Mouse (Mus musculus) C2C12 (cell line): ENCODE results near the gene Marveld1. TPM values are rescaled to one million over a fixed set of nuclear protein-coding genes. Genes with fewer than 3 reads are reported as not detected.

Source experiments
- H3K27me3 ChIP-seq: one replicate; pipeline ENCODE4 v1.6.1; 2011; ENCODE audit not compliant: control insufficient read depth, insufficient read depth, insufficient read length
- H3K36me3 ChIP-seq: one replicate; pipeline ENCODE4 v1.6.1; 2011; ENCODE audit not compliant: control insufficient read depth, insufficient read depth
- H3K4me3 ChIP-seq: one replicate; pipeline ENCODE4 v1.5.1; 2011; ENCODE audit warnings: mild to moderate bottlenecking, control low read depth; ENCODE audit not compliant: poor library complexity, insufficient read depth, severe bottlenecking
- H3K79me2 ChIP-seq: one replicate; pipeline ENCODE4 v1.6.1; 2011; ENCODE audit not compliant: control insufficient read depth, insufficient read depth
- H3K79me3 ChIP-seq: one replicate; pipeline ENCODE4 v1.6.1; 2011; ENCODE audit warnings: low read depth, control low read depth
- H3ac ChIP-seq: one replicate; pipeline ENCODE3; 2011; ENCODE audit warnings: low read depth; ENCODE audit not compliant: control insufficient read depth, insufficient read length
- CEBPB ChIP-seq: IDR thresholded peaks from one replicate; pipeline ENCODE4 v1.6.1; 2011; ENCODE audit warnings: low read depth, mild to moderate bottlenecking, control low read depth, moderate library complexity
- CTCF ChIP-seq: IDR thresholded peaks from one replicate; pipeline ENCODE4 v1.5.1; 2011; ENCODE audit not compliant: control insufficient read depth, insufficient read depth, insufficient read length
- FOSL1 ChIP-seq: IDR thresholded peaks from one replicate; pipeline ENCODE4 v1.8.0; 2011; ENCODE audit warnings: mild to moderate bottlenecking, low read length; ENCODE audit not compliant: poor library complexity, insufficient read depth, severe bottlenecking
- MAX ChIP-seq: IDR thresholded peaks from one replicate; pipeline ENCODE4 v1.6.1; 2011; ENCODE audit warnings: mild to moderate bottlenecking, control low read depth
- MYOD1 ChIP-seq: IDR thresholded peaks from one replicate; pipeline ENCODE4 v1.6.1; 2011; ENCODE audit warnings: low read depth; ENCODE audit not compliant: control insufficient read depth, insufficient read length
- MYOG ChIP-seq: IDR thresholded peaks from one replicate; pipeline ENCODE4 v1.6.1; 2011; ENCODE audit not compliant: control insufficient read depth, insufficient read length; ENCODE audit errors: extremely low read depth
- USF1 ChIP-seq: IDR thresholded peaks from one replicate; pipeline ENCODE4 v1.6.1; 2011; ENCODE audit warnings: low read depth, mild to moderate bottlenecking, control low read depth, moderate library complexity
- long read RNA-seq, 2 experiments: library from polyadenylated mRNA; unstranded; transcript quantifications; one replicate each; pipeline ENCODE4 v2.0.0; 2019 to 2020
- polyA plus RNA-seq: library from polyadenylated mRNA; unstranded; fragments of >200 nt; fragmentation: generic; extraction: Trizol; gene quantifications from one replicate; pipeline ENCODE4 v1.2.1, GENCODE M21; 2012; ENCODE audit warnings: missing spikeins

The Marveld1 gene
- polyA plus RNA-seq, result 33.0 TPM
- long read RNA-seq, experiment 1, transcript Marveld1-201 (2 exons, 3,066 nt), result minor isoform, 6 of 13 reads
- long read RNA-seq, experiment 1, transcript Marveld1-202 (1 exons, 3,755 nt), result major isoform, 7 of 13 reads
- long read RNA-seq, experiment 1, partial matches to known transcripts, result 0 of 13 reads
- long read RNA-seq, experiment 1, other reads (novel, unspliced or antisense), result 0 of 13 reads
- long read RNA-seq, experiment 2, transcript Marveld1-201 (2 exons, 3,066 nt), result major isoform, 30 of 30 reads
- long read RNA-seq, experiment 2, partial matches to known transcripts, result 0 of 30 reads
- long read RNA-seq, experiment 2, other reads (novel, unspliced or antisense), result 0 of 30 reads

- Histone ChIP-seq H3K79me3 (peaks cover 22% of the 10 kb centered on the region), H3K79me2 (peaks cover 37% of the 10 kb centered on the region), H3ac (peak within 1 kb of the TSS; percentile 87), H3K4me3 (peak within 1 kb of the TSS; percentile 65), H3K27me3 (no peaks in the 10 kb centered on the region), H3K36me3 (peaks cover 24% of the 10 kb centered on the region)
- TF ChIP-seq USF1 (no peak), CEBPB (no peak), MAX (no peak), MYOD1 (no peak), FOSL1 (no peak), MYOG (no peak), CTCF (no peak)
Measured at GRCm38 (mm10) chr19:42147170-42147768, at the start of gene Marveld1. Gene Marveld1, plus strand, starts transcription at chr19:42147400.

- no peak overlapping the region for H3K4me3 ChIP-seq
- TF ChIP-seq CTCF (no peak), USF1 (no peak)
- peaks cover 7% of the 10 kb centered on the region for H3K79me3 ChIP-seq
- peaks cover 24% of the 10 kb centered on the region for H3K36me3 ChIP-seq
- H3K79me2 ChIP-seq, result peaks cover 51% of the 10 kb centered on the region
- H3K27me3 ChIP-seq, result no peaks in the 10 kb centered on the region
- H3ac ChIP-seq, result no peak overlapping the region
Measured at GRCm38 (mm10) chr19:42099406-42099805, 47.8 kb upstream of the Marveld1 start.

- TF ChIP-seq CEBPB, result no peak
- no peak for TF ChIP-seq MAX
- TF ChIP-seq FOSL1, result no peak
- TF ChIP-seq USF1, result no peak
- TF ChIP-seq MYOG, result no peak
- TF ChIP-seq CTCF, result no peak
- no peak for TF ChIP-seq MYOD1
- Histone ChIP-seq H3K79me2 (peaks cover 12% of the 10 kb centered on the region), H3ac (no peak overlapping the region), H3K79me3 (peaks cover 5% of the 10 kb centered on the region), H3K27me3 (no peaks in the 10 kb centered on the region), H3K36me3 (peaks cover 17% of the 10 kb centered on the region), H3K4me3 (no peak overlapping the region)
Measured at GRCm38 (mm10) chr19:42104681-42105080, 42.5 kb upstream of the Marveld1 start.

- no peaks in the 10 kb centered on the region for H3K79me2 ChIP-seq
- no peak for TF ChIP-seq MYOG
- no peak for TF ChIP-seq MYOD1
- TF ChIP-seq FOSL1, result no peak
- TF ChIP-seq CEBPB, result no peak
- no peak for TF ChIP-seq CTCF
- no peak for TF ChIP-seq MAX
- TF ChIP-seq USF1, result no peak
Measured at GRCm38 (mm10) chr19:42115783-42116335, 31.3 kb upstream of the Marveld1 start.

GRCm38 (mm10) chr19:42118142-42118541, 29.1 kb upstream of the Marveld1 start:
- Histone ChIP-seq H3K36me3 (peaks cover 61% of the 10 kb centered on the region), H3K27me3 (no peaks in the 10 kb centered on the region), H3K79me3 (no peaks in the 10 kb centered on the region), H3ac (no peak overlapping the region), H3K4me3 (no peak overlapping the region), H3K79me2 (no peaks in the 10 kb centered on the region)
- TF ChIP-seq FOSL1 (no peak), MAX (no peak), CTCF (no peak), USF1 (no peak), MYOG (no peak), CEBPB (no peak), MYOD1 (no peak)

More at GRCm38 (mm10) chr19:42115783-42116335, 31.3 kb upstream of the Marveld1 start:
- Histone ChIP-seq H3K4me3 (no peak overlapping the region), H3K79me3 (no peaks in the 10 kb centered on the region), H3ac (no peak overlapping the region), H3K36me3 (peaks cover 38% of the 10 kb centered on the region), H3K27me3 (no peaks in the 10 kb centered on the region)
